Mouse (Mus musculus) hindbrain, embryonic 11.5 days (tissue): ENCODE measurements around the gene Usp28. TPM values are rescaled to one million over a fixed set of nuclear protein-coding genes. Genes with fewer than 3 reads are reported as not detected.

ENCODE experiments used
- polyA plus RNA-seq: library from polyadenylated mRNA; unstranded; fragments of >200 nt; fragmentation: Nextera tagmentation; extraction: Ambion mirVana; gene quantifications from 2 replicates; pipeline ENCODE4 v1.2.1, GENCODE M21; 2014

Gene Usp28
- polyA plus RNA-seq, 1 experiment from 2014 or later: 37.9 TPM

Other genes starting within 250 kb of the Usp28 start
- 8.4 and 10.6 TPM in 2 replicates for gene Zbtb16, start 149.2 kb upstream of the Usp28 start, polyA plus RNA-seq
- 1.6 and 1.8 TPM in 2 replicates for gene Htr3a, start 74.3 kb upstream of the Usp28 start, polyA plus RNA-seq
- 0.31 and 0.50 TPM in 2 replicates for gene Htr3b, start 20.4 kb upstream of the Usp28 start, polyA plus RNA-seq
- gene Zw10, start 70.2 kb downstream of the Usp28 start, polyA plus RNA-seq: 48.1 and 52.8 TPM in 2 replicates
- gene Tmprss5, start 95.9 kb downstream of the Usp28 start, polyA plus RNA-seq: 1.1 and 1.2 TPM in 2 replicates